Mouse (Mus musculus) frontal cortex, postnatal 36 days (tissue): ENCODE measurements around the gene Hspa1a.
"Not testable (repeated sequence)": the region's sequence is repeated elsewhere in the genome, so short reads cannot be mapped to it uniquely, and the experiment has no call there.

Experiments used
- DNase-seq, 2 experiments: peaks; one replicate each; pipeline ENCODE4 v3.0.0; 2022; ENCODE audit warnings: low spot score in 2 of 2

Gene Hspa1a

DNA sequence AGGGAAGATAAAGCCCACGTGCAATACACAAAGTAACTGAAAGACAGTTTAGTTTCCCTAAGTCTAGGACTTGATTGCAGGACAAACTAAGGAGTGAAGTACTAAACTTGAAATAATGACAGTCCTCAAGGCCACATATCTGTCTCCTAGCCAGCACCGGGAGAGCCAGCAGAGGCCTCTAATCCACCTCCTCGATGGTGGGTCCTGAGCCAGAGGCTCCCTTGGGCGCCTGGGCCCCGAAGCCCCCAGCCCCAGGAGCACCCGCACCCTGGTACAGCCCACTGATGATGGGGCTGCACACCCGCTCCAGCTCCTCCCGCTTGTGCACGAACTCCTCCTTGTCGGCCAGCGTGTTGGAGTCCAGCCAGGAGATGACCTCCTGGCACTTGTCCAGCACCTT lies 2.1 kb downstream of the Hspa1a start, which contains the start of gene Gm20481:
Gene Gm20481, plus strand, starts transcription at position 91 of the 400 bp plus-strand sequence.
- DNase-seq, result not testable (repeated sequence)

DNA sequence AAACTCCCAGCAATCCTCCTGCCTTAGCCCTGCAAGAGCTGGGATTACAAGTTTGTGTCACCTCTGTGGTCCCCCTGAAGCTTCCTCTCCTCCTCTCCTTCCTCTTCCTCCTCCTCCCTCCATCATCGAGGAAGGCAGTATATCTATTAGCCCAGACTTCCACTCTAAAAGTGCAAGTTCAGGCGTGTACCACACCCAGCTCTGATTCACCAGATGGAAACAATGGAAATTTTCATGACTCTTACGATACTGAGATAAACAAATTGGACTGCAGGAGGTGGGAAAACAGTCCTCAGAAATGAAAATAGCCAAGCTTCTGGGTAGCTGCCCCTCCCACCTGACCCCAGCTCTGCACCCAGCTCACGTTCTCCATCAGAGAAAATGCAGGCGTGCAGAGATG lies 6.3 kb downstream of the Hspa1a start:
- no peak for DNase-seq

DNA sequence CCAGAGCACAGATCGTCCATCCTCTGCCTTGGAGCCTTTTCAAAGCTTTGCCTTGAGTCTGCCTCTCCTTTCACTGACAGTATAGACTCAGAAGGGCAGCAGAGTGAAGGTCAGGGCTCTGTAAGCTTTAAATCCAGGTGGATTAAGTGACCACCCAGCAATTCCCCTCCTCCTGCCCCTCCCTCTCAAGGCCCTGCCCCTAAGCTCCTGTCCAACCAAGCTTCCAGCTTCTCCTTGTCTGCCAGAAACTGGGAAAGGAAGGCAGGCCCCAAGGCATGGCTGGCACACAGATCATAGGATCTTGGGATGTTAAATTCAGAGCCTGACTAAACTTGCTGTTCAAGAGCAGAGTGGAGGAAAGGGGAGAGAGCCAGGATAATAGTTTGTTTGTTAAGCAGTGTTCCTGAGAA lies 7.3 kb downstream of the Hspa1a start:
- DNase-seq, result no peak

DNA sequence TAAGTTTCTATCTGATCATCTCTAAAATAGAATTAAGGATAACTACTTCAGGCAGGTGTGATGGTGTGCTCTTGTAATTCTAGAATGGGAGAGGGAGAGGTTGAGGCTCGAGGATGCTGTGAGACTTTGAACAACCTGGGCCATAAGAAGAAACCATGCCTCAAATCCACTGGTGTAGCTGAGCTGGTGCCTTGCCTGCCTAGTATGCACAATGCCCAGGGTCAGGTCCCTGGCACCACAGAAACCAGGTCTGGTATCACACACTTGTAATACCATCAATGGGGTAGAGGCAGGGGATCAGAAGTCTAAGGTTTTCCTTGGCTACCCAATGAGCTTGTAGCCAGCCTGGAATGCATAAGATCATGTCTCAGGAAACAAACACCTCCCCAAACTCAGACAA lies 9.1 kb downstream of the Hspa1a start:
- no peak for DNase-seq

DNA sequence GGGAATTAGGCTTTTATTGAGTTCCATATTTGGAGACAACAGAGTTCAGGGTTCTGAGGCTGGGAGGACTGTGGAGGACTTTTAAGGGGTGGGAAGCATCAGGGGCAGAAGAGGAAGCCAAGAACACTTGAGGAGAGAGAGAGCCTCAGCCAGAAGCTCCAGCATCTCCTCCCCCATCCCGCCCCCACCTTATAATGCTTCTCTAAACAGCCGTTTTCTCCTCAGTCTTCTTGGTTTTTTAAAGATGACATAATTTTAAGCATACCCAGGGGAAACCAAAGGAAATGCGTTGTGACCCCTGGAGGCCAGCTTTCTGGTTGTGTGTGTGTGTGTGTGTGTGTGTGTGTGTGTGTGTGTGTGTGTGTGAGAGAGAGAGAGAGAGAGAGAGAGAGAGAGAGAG lies 9.8 kb downstream of the Hspa1a start:
- DNase-seq, result no peak

DNA sequence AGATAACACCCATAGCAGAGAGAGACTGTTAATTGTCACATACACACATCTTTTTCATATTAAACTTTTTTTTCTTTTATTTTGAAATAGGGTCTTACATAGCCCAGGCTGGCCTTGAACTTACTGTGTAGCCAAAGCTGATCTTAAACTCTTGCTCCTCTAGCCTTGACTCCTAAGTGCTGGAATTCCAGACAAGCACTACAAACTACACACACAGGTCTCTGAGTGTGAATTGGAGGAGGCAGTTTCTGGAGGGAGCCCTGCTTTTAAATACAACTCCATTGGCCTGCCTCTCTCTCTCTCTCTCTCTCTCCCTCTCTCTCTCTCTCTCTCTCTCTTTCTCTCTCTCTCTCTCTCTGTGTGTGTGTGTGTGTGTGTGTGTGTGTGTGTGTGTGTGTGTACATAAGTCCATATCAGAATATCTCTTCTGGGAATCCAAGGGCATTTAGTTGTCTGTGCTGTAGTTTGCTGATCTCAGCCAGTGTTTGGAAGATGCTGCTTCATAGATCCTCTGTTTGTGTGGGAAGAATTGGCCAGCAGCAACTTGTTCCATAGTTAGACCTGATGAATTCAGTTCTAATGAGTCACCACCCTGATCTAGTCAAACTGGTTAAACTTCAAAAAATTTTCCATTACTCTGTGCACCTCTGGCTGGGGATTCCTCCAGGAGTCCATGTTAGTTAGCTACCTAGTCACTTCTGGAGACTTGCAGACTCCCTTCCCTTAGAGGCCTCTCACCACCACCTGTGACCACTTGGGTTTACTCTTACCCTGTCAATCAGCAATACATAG lies 11.1 kb downstream of the Hspa1a start:
- DNase-seq, result no peak

DNA sequence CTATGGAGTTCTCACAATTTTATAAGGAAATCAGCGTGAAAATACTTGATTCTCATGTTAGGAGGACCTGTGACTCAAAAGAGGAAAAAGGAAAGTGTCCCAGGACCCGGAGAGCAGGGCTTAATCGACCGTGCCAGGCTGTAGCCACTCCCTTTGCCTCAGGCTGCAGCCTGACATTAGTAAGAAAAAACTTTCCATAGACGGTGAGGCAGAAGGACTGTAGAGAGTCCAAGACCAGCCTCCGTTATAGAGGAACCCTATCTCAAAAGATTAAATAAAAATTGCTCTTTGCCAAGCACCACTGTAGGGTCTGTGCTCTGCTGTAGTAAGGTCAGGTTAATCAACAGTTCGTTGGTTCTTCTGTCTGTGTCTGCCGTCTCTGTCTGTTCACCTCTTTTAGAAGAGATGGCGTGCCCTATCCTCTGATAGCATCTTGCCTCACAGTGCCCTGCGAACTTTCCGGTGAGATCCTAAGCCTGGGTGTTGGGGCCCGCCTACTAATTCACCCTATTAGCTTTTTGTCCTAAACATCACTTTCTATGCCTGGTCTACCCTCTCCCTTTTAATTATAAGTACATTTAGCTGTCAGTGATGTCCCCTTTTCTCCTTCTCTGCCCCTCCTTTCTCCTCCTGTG lies 12.0 kb downstream of the Hspa1a start:
- DNase-seq, result no peak

DNA sequence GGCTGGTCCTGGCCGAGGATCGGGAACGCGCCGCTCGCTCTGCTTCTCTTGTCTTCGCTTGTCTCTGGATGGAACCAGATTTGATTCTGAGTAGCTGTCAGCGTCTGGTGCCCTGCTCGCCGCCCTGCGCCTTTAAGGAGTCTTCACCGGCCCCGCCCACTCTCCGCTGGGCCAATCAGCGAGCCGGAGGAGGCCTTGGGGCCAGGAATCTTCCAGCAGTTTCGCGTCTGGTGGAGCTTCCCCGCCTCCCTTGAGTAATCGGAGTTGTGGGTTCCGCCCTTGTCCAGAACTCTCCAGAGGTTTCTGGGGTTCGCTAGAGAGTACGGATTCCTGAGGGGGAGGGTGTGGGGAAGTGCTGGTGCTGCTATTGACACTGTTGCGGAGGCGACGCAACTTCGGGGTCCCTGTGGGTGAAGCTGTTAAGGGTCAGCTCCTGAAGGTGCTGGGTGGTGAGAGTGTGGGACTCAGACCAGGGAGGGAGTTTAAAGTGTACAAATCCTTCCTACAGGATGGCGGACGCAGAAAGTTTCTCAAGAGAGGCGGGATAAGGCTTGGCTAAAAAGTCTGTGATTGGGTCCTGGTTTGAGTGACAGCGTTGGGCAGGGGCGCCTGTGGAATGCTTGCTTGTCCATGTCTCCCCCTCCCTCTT lies 12.7 kb downstream of the Hspa1a start, which contains the start of gene Hspa1b:
Gene Hspa1b, minus strand, starts transcription at position 109 of the 649 bp plus-strand sequence.
- peak; percentile 87 to 89 for DNase-seq

DNA sequence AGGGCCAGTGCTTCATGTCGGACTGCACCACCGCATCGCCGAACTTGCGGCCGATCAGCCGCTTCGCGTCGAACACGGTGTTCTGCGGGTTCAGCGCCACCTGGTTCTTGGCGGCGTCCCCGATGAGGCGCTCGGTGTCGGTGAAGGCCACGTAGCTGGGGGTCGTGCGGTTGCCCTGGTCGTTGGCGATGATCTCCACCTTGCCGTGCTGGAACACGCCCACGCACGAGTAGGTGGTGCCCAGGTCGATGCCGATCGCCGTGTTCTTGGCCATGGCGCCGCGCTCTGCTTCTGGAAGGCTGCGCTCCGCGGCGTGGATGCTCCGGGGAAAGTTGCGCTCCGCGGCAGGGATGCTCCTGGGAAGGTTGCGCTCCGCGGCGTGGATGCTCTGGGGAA lies 13.2 kb downstream of the Hspa1a start:
- not testable (repeated sequence) for DNase-seq

DNA sequence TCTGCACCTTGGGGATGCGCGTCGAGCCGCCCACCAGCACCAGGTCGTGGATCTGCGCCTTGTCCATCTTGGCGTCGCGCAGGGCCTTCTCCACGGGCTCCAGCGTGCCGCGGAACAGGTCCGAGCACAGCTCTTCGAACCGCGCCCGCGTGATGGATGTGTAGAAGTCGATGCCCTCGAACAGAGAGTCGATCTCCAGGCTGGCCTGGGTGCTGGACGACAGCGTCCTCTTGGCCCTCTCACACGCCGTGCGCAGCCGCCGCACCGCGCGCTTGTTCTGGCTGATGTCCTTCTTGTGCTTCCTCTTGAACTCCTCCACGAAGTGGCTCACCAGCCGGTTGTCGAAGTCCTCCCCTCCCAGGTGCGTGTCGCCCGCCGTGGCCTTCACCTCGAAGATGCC lies 14.0 kb downstream of the Hspa1a start:
- DNase-seq, result not testable (repeated sequence)

DNA sequence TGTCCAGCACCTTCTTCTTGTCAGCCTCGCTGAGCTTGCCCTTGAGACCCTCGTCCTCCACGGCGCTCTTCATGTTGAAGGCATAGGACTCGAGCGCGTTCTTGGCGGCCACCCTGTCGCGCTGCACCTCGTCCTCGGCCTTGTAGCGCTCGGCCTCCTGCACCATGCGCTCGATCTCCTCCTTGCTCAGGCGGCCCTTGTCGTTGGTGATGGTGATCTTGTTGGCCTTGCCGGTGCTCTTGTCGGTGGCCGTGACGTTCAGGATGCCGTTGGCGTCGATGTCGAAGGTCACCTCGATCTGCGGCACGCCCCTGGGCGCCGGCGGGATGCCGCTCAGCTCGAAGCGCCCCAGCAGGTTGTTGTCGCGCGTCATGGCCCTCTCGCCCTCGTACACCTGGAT lies 14.7 kb downstream of the Hspa1a start:
- DNase-seq, result not testable (repeated sequence)

DNA sequence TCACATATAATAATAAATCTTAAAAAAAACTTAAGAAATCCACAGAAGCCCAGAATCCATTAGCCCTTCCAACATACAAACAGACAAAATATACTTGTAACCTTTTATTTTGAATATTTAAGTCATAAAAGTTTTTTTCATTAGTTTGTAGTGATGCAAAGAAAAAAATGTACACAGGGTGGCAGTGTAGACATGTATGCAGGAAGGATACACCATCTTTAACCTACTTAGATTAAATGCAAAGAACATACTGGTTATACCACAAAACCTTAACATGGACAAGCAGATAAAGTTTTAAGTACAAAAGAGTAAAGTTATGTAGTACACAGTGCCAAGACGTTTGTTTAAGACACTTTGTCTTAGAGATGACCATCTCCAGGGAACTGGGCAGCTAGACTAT lies 15.6 kb downstream of the Hspa1a start:
- DNase-seq, result no peak

DNA sequence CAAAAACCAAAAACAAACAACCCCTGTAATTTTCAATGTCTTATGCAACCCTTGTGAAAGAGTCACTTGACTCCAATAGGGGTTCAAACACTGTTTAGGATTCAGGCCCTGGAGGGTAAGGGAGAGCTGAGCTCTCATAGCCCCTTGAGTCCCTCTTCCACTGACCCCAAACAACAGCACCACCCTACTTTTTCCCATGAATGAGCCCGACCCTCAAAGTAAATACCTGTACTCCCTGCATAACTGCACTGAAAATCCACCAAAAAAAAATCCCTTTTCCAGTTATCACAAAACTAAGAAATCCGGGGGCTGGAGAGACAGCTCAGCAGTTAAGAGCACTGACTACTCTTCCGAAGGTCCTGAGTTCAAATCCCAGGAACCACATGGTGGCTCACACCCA lies 16.1 kb downstream of the Hspa1a start:
- DNase-seq, result no peak

DNA sequence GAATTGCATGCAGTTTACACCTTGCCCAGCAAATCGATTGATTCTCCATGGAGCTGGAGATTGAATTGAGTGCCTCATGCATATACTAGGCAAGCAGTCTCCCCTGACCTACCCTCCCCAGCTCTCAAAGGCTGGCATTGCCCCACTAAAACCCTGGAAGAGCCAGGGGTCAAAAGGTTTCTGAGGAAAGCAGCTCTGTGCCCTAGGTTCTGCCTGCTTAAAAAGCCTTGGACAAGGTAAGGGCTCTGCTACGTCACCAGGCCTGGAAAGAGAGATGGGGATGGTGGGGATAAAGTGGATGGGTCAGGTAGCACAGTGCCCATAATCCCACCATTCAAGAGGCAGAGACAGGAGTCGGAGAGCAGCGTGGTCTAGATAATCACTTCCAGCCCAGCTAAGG lies 17.1 kb downstream of the Hspa1a start:
- no peak for DNase-seq

DNA sequence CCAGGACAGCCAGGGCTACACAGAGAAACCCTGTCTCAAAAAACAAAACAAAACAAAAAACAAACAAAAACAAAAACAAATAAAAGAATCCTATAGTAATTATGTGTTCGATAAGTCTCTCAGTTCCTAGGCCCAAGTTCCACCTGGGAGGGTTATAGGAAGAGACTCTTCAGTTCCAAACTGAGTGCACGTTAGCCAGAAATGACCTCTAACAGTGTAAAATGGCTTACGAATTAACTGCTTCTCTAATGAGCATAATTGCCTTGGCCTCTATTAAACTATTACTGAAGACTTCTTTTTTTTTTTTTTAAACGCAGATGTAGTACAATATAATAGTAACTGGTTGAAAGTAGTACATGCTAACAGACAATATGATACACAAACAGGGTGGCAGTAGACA lies 18.1 kb downstream of the Hspa1a start:
- no peak for DNase-seq

DNA sequence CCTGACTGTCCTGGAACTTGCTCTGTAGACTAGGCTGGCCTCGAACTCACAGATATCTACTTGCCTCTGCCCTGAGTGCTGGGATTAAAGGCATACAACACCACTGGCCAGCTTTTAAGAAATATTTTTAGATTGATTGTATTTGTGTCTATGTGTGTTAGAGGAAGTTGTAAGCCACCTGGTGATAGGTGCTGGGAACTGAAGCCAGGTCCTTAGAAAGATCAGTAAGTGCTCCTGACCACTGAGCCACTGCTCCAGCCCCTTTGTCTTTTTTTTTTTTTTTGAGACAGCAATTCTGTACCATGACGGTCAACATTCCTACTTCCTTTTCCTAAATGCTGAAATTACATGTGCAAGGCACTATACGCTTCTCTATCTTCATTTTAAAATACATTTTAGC lies 18.7 kb downstream of the Hspa1a start:
- DNase-seq, result no peak

DNA sequence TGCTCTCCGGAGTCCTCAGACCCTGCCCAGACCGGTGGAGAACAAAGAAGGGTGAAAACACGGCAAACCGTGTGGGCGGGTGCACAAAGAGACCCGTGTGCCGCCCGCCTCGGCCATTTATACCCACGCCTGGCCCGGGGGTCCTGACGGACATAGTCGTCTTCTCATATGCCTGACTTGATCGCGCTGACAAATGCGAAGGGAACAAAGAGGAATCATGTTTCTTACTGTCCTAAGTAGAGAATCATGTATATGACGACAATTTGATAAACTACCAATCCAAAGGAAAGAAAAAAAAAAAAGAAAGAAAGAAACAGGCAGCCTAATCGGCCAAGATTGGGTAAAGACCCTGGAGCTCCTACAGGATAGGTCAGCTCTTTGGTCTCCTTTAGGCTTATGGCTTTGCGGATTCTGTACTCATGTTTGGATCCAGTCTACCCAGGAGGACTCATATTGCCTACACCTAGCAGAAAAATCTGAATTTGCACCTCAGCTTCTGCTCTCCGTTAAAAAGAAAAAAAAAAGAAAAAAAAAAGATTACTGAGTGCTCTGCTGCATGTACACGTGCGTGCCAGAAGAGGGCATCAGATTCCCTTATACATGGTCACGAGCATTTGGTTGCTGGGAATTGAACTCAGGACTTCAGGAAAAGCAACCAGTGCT lies 19.4 kb downstream of the Hspa1a start:
- peak; percentile 75 for DNase-seq

DNA sequence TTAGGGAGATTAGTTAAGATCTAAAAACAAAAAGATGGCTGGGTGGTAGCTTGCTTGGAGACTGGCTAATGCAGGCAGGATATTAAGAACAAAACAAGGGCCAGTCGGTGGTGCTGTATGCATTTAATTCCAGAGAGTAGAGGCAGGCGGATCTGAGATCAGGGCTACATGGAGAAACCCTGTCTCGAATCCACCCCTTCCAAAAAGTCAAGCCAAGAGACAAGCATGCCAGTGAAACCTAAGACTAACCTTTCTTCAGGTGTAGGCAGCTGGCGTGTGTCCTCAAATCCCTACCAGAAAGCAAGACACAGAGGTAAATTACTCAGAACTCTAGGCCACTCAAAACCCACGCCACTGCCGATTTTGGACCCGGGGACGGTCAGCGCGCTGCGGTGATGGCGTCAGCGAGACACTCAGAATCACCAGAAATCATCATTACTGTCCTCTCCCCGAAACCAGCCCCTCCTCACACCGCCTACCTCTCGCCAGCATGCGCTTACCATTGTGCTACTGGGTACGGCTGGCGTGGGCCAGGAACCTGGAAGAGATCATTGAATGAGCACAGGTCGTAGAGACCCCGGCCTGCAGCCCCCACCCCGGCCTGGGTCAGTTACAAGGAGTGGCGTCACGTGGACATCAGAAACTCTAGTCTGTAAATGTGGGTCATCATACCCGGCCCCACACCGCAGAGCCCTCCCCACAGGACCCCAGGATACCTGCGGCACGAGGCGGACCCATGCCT lies 20.1 kb downstream of the Hspa1a start:
- peak; percentile 53 to 56 for DNase-seq

DNA sequence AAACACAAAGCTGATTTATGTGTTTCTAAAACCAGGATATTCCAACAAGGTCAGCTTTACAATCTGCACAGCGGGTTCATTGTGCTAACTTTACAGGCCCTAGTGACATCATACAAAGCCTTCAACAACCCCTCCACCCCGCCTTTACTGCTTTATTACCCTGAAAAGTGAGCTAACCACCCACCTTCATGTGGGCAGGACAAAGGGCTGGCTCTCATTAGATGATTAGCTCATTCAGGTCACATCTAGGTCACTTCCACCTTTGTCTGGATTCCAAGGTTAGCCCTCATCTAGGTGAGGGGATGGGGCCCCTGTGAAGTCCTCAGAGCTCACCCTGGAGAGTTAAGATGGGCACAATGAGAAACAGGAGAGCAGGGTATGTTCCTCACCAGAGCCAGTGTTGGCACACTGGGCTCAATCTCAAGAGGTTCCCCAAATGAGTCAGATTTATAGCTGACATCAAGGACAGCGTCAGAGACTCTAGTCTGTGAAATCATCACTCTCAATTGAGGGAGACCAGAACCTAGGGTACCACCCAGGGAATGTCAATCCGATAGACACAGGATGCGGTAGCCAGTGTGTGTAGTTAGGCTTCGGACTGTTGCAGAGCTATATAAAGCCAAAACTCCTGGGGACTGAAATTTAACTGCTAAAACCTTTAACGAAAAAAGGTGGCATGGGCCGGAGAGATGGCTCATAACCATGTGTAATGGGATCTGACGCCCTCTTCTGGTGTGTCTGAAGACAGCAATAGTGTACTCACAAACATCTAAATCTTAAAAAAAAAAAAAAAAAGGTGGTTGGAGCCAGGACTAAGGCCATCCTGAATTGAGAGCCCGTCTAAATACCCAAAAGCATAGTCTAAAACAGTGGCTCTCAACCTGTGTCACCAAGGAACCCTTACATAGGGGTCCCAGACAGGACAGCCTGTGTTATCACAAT lies 21.2 kb downstream of the Hspa1a start:
- DNase-seq, result no peak

DNA sequence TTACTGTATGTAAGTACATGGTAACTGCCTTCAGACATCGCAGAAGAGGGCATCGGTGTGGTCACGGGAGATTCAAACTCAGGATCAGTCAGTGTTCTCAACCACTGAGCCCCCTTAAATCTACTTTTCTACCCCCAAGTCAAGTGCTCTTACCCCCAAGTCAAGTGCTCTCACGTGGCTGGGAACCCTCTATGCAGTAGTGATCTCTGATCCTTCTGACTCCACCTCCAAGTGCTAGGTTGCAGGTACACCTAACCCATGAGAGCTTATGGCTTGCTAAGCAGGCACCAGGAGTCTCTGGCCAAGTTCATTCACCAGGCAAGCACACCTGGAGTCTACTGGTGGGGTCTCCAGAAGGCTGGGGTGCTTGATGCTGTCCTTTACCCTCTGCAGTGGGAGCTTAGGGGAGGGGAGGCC lies 22.4 kb downstream of the Hspa1a start:
- no peak for DNase-seq
